Mouse (Mus musculus) ES-E14 (cell line): ENCODE results near the gene Tnr.

Experiments
- CHD2 ChIP-seq: IDR thresholded peaks from 2 replicates; pipeline ENCODE4 v1.6.1; 2014; ENCODE audit warnings: mild to moderate bottlenecking, low read depth, low read length, inconsistent platforms
- HCFC1 ChIP-seq: IDR thresholded peaks from 2 replicates; pipeline ENCODE4 v1.6.1; 2012; ENCODE audit warnings: low read length, inconsistent platforms, borderline replicate concordance; ENCODE audit not compliant: insufficient read depth
- MAFK ChIP-seq: IDR thresholded peaks from 2 replicates; pipeline ENCODE4 v1.6.1; 2014; ENCODE audit warnings: mild to moderate bottlenecking, low read depth, low read length, inconsistent platforms; ENCODE audit not compliant: insufficient read depth
- ZC3H11A ChIP-seq: IDR thresholded peaks from 2 replicates; pipeline ENCODE4 v1.6.1; 2012; ENCODE audit warnings: low read depth, mild to moderate bottlenecking, inconsistent platforms, low read length, borderline replicate concordance
- ZNF384 ChIP-seq: IDR thresholded peaks from 2 replicates; pipeline ENCODE4 v1.6.1; 2012; ENCODE audit warnings: low read depth, low read length, inconsistent platforms

GRCm38 (mm10) chr1:159835126-159835525 is 311.6 kb downstream of the Tnr start:
- no peak for TF ChIP-seq MAFK
- TF ChIP-seq CHD2: no peak; the same call in 1 of the 2 replicates
- no peak for TF ChIP-seq ZNF384
- no peak for TF ChIP-seq ZC3H11A
- TF ChIP-seq HCFC1: no peak
